In the genomic region with DNA sequence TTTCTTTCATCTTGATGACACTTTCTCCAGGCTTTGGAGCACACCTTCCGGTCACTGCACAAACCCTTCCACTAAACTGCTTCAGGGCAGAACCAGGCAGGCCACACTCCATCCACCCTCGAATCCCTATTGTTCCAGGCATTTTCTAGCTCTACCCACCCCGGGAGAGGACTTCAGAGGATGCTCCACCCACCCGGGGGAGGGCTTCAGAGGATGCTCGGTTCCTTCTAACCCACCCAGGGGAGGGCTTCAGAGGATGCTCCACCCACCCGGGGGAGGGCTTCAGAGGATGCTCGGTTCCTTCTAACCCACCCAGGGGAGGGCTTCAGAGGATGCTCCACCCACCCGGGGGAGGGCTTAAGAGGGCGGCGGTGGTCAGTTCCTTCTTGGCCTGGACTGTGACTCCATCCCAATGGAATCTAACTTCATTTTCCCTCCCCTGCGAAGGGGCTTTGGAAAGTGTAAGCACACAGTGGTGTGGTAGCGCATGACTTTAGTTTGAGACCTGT, we compare ENCODE assay signal across 7 mouse cellular contexts. TPM values are rescaled to one million over a fixed set of nuclear protein-coding genes. Genes with fewer than 3 reads are reported as not detected.
DNase-seq lines count a peak whose midpoint lies in the region; ATAC-seq and TF ChIP-seq lines count a peak whose summit lies in the region.
"Not testable (repeated sequence)": the region's sequence is repeated elsewhere in the genome, so short reads cannot be mapped to it uniquely, and the experiment has no call there.

No protein-coding gene starts in this region.

- not testable (repeated sequence) for H3K4me3 ChIP-seq in forebrain, embryonic 16.5 days (replicated peaks; ENCODE audit: low read length); heart, embryonic 16.5 days (ENCODE audit: low read length); intestine, embryonic 16.5 days (ENCODE audit: low read length); limb, embryonic 14.5 days (replicated peaks; ENCODE audit: low read length); neural tube, embryonic 13.5 days

- not testable (repeated sequence) for H3K27ac ChIP-seq in forebrain, embryonic 16.5 days (ENCODE audit: low read length); heart, embryonic 16.5 days (ENCODE audit: low read length); intestine, embryonic 16.5 days (ENCODE audit: low read length); limb, embryonic 14.5 days (replicated peaks; ENCODE audit: low read depth, low read length); neural tube, embryonic 13.5 days (replicated peaks)

- not testable (repeated sequence) for H3K4me1 ChIP-seq in forebrain, embryonic 16.5 days (replicated peaks; ENCODE audit: control insufficient read depth, insufficient read depth, low read length); heart, embryonic 16.5 days (ENCODE audit: control insufficient read depth, insufficient read depth, low read length); intestine, embryonic 16.5 days (ENCODE audit: control insufficient read depth, insufficient read depth, low read length); limb, embryonic 14.5 days (ENCODE audit: control insufficient read depth, insufficient read depth, low read length); neural tube, embryonic 13.5 days (replicated peaks)

- TF ChIP-seq POLR2A in limb, embryonic 14.5 days (IDR thresholded peaks at IDR 0.05; ENCODE audit: borderline replicate concordance, extremely low read depth, insufficient read depth, insufficient read length): not testable (repeated sequence)

- H3K36me3 ChIP-seq in forebrain, embryonic 16.5 days (ENCODE audit: control insufficient read depth, insufficient read depth); heart, embryonic 16.5 days (ENCODE audit: control insufficient read depth, insufficient read depth); intestine, embryonic 16.5 days (ENCODE audit: control insufficient read depth, insufficient read depth, low read length); limb, embryonic 14.5 days (ENCODE audit: control insufficient read depth, insufficient read depth, low read length): not testable (repeated sequence)
- peaks cover 16% of the 10 kb centered on the region for H3K36me3 ChIP-seq in neural tube, embryonic 13.5 days

- H3K9me3 ChIP-seq in forebrain, embryonic 16.5 days (ENCODE audit: control insufficient read depth, low read length); heart, embryonic 16.5 days (replicated peaks; ENCODE audit: control insufficient read depth, low read length); intestine, embryonic 16.5 days (ENCODE audit: control insufficient read depth, low read length); limb, embryonic 14.5 days (ENCODE audit: control insufficient read depth, low read length); neural tube, embryonic 13.5 days: not testable (repeated sequence)

- 8% methylated on average over 12 of the region's 12 CpGs for WGBS in forebrain, embryonic 16.5 days
- 17% methylated on average over 12 of the region's 12 CpGs for WGBS in heart, embryonic 16.5 days
- WGBS in intestine, embryonic 16.5 days: 20% methylated on average over 11 of the region's 12 CpGs
- 22% methylated on average over 12 of the region's 12 CpGs for WGBS in limb, embryonic 14.5 days
- 10% methylated on average over 12 of the region's 12 CpGs for WGBS in neural tube, embryonic 13.5 days

- DNase-seq in embryo, embryonic 10 days (ENCODE audit: low spot score): peak; percentile 69
- peak; percentile 15 for DNase-seq in limb, embryonic 14.5 days (ENCODE audit: low spot score)
- peak; percentile 46 for DNase-seq in lung, postnatal 36 days

- H3K27me3 ChIP-seq in forebrain, embryonic 16.5 days (replicated peaks; ENCODE audit: control insufficient read depth, insufficient read depth, low read length); heart, embryonic 16.5 days (ENCODE audit: control insufficient read depth, insufficient read depth, low read length); intestine, embryonic 16.5 days (replicated peaks; ENCODE audit: control insufficient read depth, insufficient read depth, low read length); limb, embryonic 14.5 days (ENCODE audit: control insufficient read depth, insufficient read depth, low read length); neural tube, embryonic 13.5 days: not testable (repeated sequence)

- not testable (repeated sequence) for H3K9ac ChIP-seq in forebrain, embryonic 16.5 days (replicated peaks; ENCODE audit: low read depth, low read length); heart, embryonic 16.5 days (ENCODE audit: low read length); intestine, embryonic 16.5 days (ENCODE audit: low read depth, low read length); limb, embryonic 14.5 days (ENCODE audit: low read depth, low read length, severe bottlenecking); neural tube, embryonic 13.5 days

- H3K4me2 ChIP-seq in forebrain, embryonic 16.5 days (ENCODE audit: low read length); heart, embryonic 16.5 days (ENCODE audit: low read depth, low read length); intestine, embryonic 16.5 days (ENCODE audit: low read depth, low read length); limb, embryonic 14.5 days (replicated peaks; ENCODE audit: low read depth, low read length, severe bottlenecking); neural tube, embryonic 13.5 days: not testable (repeated sequence)

- ATAC-seq in forebrain, embryonic 16.5 days: peak; percentile 72
- ATAC-seq in heart, embryonic 16.5 days (replicated peaks; ENCODE audit: extremely low read depth, insufficient read depth, low FRiP score): peak; percentile 50
- peak; percentile 66; the same call in 1 of the 2 replicates for ATAC-seq in intestine, embryonic 16.5 days
- peak; percentile 51 for ATAC-seq in limb, embryonic 14.5 days (ENCODE audit: low FRiP score, low read depth)
- peak; percentile 41; the same call in 1 of the 2 replicates for ATAC-seq in neural tube, embryonic 13.5 days (ENCODE audit: low read depth)

RNA-seq across cellular contexts. Expression of gene Arf2, which starts 23.6 kb away (rescaled TPM):
- polyA plus RNA-seq in forebrain, embryonic 16.5 days (2015; fragmentation: Nextera tagmentation; extraction: Ambion mirVana): 177 and 186 TPM in 2 replicates
- 59.2 and 62.7 TPM in 2 replicates for polyA plus RNA-seq in heart, embryonic 16.5 days (2015; fragmentation: Nextera tagmentation; extraction: Ambion mirVana)
- polyA plus RNA-seq in intestine, embryonic 16.5 days (2015; fragmentation: Nextera tagmentation; extraction: Ambion mirVana): 39.7 and 41.5 TPM in 2 replicates
- 47.0 and 52.7 TPM in 2 replicates for polyA plus RNA-seq in limb, embryonic 14.5 days (2012; rRNA removed)
- 75.2 and 78.7 TPM in 2 replicates for polyA plus RNA-seq in limb, embryonic 14.5 days (2014; fragmentation: Nextera tagmentation; extraction: Ambion mirVana)
- 152 and 157 TPM in 2 replicates for polyA plus RNA-seq in neural tube, embryonic 13.5 days (2015; fragmentation: Nextera tagmentation; extraction: Ambion mirVana)

RNA-seq across cellular contexts. Expression of gene Nsf, which starts 36.2 kb away (rescaled TPM):
- 99.6 and 128 TPM in 2 replicates for polyA plus RNA-seq in forebrain, embryonic 16.5 days (2015; fragmentation: Nextera tagmentation; extraction: Ambion mirVana)
- polyA plus RNA-seq in heart, embryonic 16.5 days (2015; fragmentation: Nextera tagmentation; extraction: Ambion mirVana): 32.8 and 35.3 TPM in 2 replicates
- 44.4 and 45.8 TPM in 2 replicates for polyA plus RNA-seq in intestine, embryonic 16.5 days (2015; fragmentation: Nextera tagmentation; extraction: Ambion mirVana)
- 33.5 and 39.7 TPM in 2 replicates for polyA plus RNA-seq in limb, embryonic 14.5 days (2012; rRNA removed)
- polyA plus RNA-seq in limb, embryonic 14.5 days (2014; fragmentation: Nextera tagmentation; extraction: Ambion mirVana): 43.6 and 44.9 TPM in 2 replicates
- polyA plus RNA-seq in neural tube, embryonic 13.5 days (2015; fragmentation: Nextera tagmentation; extraction: Ambion mirVana): 123 and 127 TPM in 2 replicates

Comparison
In these comparisons a context has a peak if more than half of its experiments do, and no peak if none do; other contexts are left out.
1. DNase-seq: peak in every context shown above with its lines; median percentile 69 in embryo, embryonic 10 days; 46 in lung, postnatal 36 days; 15 in limb, embryonic 14.5 days.